Comparison of ENCODE assay signal across 8 mouse cellular contexts in the genomic region with DNA sequence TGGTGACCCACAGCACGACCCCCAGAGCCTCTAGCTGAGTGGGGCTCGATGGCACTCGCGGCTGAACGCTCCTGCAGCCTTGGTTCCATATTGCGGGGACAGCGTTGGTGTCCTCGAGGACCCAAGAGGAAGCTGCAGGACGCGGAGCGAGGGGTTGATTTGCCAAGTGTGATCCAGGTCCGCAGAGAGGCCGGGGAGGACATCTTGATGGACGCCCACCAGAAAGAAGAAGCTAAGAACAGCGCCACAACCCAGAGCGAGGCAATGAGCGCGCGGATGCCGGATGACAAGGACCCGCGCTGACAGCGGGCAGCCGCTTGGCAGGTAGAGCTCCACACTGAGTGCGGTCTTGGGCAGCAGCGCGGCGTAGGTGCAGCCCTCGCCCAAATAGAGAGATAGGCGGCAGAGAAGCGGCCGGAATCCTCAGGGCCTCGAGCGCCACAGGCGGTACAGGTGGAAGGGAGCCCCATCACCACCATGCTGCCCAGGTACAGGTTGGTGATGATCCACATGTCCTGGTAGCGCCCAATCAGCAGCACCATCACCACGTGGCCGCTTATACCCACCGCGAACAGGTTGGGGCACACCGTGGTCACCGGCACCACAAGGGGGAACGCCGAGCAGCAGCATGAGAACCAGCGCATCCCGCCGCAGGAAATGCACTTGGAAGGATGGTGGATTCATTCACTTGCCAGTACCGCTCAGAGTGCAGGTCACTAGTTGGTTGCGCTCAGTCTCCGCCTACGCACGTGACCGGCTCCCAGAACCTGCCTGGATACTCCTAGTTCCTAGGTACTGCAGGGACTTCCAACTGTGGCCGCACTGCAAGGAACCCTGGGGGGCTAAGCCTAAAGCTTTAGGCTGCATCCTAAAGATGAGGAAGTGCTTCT. TPM values are rescaled to one million over a fixed set of nuclear protein-coding genes. Genes with fewer than 3 reads are reported as not detected.
DNase-seq lines count a peak whose midpoint lies in the region; ATAC-seq and TF ChIP-seq lines count a peak whose summit lies in the region.

No protein-coding gene starts in this region.

- no peak for TF ChIP-seq CTCF in liver, embryonic 14.5 days (IDR thresholded peaks at IDR 0.05; ENCODE audit: low read depth)

- H3K36me3 ChIP-seq in liver, embryonic 14.5 days (replicated peaks; ENCODE audit: control insufficient read depth, insufficient read depth, low read depth) = no peaks in the 10 kb centered on the region

- peak; percentile 65; the same call in 1 of the 2 replicates for ATAC-seq in cerebellum, adult (ENCODE audit: insufficient number of reproducible peaks, low FRiP score, low TSS enrichment)
- ATAC-seq in liver, embryonic 14.5 days (ENCODE audit: insufficient read depth) = no peak

- no peak for TF ChIP-seq EP300 in liver, embryonic 14.5 days (IDR thresholded peaks at IDR 0.05; ENCODE audit: low read depth)

- no peak for DNase-seq in cerebellum, adult 11 months
- peak; percentile 18 for DNase-seq in CD4-positive, CD25-positive, alpha-beta regulatory T cell, adult 2 months (ENCODE audit: low read depth, low spot score)
- DNase-seq in embryo, embryonic 11 days = peak; percentile 59
- DNase-seq in induced T-regulatory cell, adult 2 months (ENCODE audit: low read depth) = peak; percentile 31
- no peak for DNase-seq in liver, embryonic 14.5 days (ENCODE audit: low read depth in 3 of 3, low spot score in 3 of 3)
- peak; percentile 26 for DNase-seq in right cerebral cortex, postnatal 25 days
- no peak for DNase-seq in thymus, postnatal 36 days

- H3K9me3 ChIP-seq in liver, embryonic 14.5 days (ENCODE audit: control insufficient read depth, low read length) = no peaks in the 10 kb centered on the region

- H3K27me3 ChIP-seq in liver, embryonic 14.5 days (ENCODE audit: control insufficient read depth, insufficient read depth, low read length) = peaks cover 24% of the 10 kb centered on the region

- no peaks in the 10 kb centered on the region for H3K4me1 ChIP-seq in liver, embryonic 14.5 days (replicated peaks; ENCODE audit: control insufficient read depth in 2 of 2, insufficient read depth in 2 of 2, low read length in 1 of 2)

- H3K4me3 ChIP-seq in liver, embryonic 14.5 days (ENCODE audit: insufficient read depth in 1 of 2, low read depth in 2 of 2, low read length in 2 of 2) = peak overlapping the region in 1 of 2 experiments; percentile 33; a peak in 2 of 4 replicates

- H3K9ac ChIP-seq in liver, embryonic 14.5 days (replicated peaks) = no peak overlapping the region

- no peak overlapping the region for H3K27ac ChIP-seq in liver, embryonic 14.5 days

- peak overlapping the region; percentile 49 for H3K4me2 ChIP-seq in liver, embryonic 14.5 days (ENCODE audit: low read depth)

- 2% methylated on average over 54 of the region's 54 CpGs for WGBS in liver, embryonic 14.5 days (ENCODE audit: insufficient replicate concordance)

RNA-seq across cellular contexts. Expression of a gene that starts 40.6 kb away (rescaled TPM):
- polyA plus RNA-seq in liver, embryonic 14.5 days (2012; rRNA removed) = not detected in 2 replicates
- not detected in 2 replicates for polyA plus RNA-seq in liver, embryonic 14.5 days (2014; fragmentation: Nextera tagmentation; extraction: Ambion mirVana)

Comparison
In these comparisons a context has a peak if more than half of its experiments do, and no peak if none do; other contexts are left out.
1. DNase-seq: peak in CD4-positive, CD25-positive, alpha-beta regulatory T cell, adult 2 months (single experiment), embryo, embryonic 11 days (single experiment), induced T-regulatory cell, adult 2 months (single experiment) and right cerebral cortex, postnatal 25 days (single experiment); none in cerebellum, adult 11 months (single experiment), liver, embryonic 14.5 days (0 of 3) and thymus, postnatal 36 days (0 of 2).